Mouse (Mus musculus): ENCODE results near the gene Gm49776. TPM values are rescaled to one million over a fixed set of nuclear protein-coding genes. Genes with fewer than 3 reads are reported as not detected.

Gene Gm49776
- polyA plus RNA-seq, 1 experiment from 2014 or later: not detected

DNA sequence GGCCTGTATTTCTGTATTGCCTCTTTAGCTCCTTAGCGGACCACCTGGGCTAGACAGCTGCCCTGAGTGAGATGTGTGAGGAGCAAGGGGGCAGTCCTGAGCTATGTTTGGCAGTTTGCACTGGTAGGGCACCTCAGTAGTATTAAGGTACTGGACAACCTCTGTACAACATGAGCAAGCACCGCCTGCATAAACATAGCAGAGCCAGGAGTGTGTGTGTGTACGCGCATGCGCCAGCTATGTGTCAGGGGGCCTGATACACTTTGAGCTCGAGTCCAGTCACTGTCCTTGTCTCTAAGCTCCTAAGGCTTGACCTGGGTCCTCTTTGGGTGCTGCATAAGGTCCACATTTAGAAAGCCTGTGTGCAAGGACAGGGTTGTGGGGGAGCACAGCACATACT is 27.5 kb downstream of the Gm49776 start:
- Histone ChIP-seq H3K36me3 (peaks cover 49% of the 10 kb centered on the region), H3K27ac (no peak overlapping the region), H3K4me1 (peaks cover 38% of the 10 kb centered on the region), H3K4me3 (no peak overlapping the region), H3K27me3 (ENCODE audit: low read depth, poor library complexity, severe bottlenecking) (no peaks in the 10 kb centered on the region), H3K9me3 (replicated peaks) (no peaks in the 10 kb centered on the region)
- DNase-seq (ENCODE audit: low spot score): no peak
- 90% methylated on average over 6 of the region's 6 CpGs for WGBS

DNA sequence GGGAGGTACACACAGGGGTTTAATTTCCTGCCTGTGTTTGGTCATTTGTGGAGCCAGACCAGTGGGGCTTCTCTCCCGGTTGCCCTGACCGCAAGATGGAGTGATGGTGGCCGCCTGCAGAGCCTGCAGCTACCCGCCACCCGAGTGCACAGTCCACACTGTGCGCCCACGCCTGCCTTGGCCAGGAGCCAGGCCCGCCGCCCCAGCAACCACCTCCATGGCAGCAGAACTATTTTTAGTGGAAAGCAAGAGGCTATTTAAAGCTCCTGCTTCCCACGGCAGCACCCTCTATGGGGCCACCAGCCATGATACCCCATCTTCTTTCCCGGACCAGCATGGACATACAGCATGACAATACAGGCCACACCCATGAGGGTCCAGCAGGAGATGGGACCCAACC is 28.5 kb downstream of the Gm49776 start:
- 95% methylated on average over 11 of the region's 11 CpGs for WGBS
- DNase-seq (ENCODE audit: low spot score): no peak
- H3K27ac ChIP-seq: no peak overlapping the region
- peaks cover 32% of the 10 kb centered on the region for H3K4me1 ChIP-seq
- H3K4me3 ChIP-seq: no peak overlapping the region
- no peaks in the 10 kb centered on the region for H3K27me3 ChIP-seq (ENCODE audit: low read depth, poor library complexity, severe bottlenecking)
- H3K9me3 ChIP-seq (replicated peaks): no peaks in the 10 kb centered on the region
- H3K36me3 ChIP-seq: peaks cover 59% of the 10 kb centered on the region

DNA sequence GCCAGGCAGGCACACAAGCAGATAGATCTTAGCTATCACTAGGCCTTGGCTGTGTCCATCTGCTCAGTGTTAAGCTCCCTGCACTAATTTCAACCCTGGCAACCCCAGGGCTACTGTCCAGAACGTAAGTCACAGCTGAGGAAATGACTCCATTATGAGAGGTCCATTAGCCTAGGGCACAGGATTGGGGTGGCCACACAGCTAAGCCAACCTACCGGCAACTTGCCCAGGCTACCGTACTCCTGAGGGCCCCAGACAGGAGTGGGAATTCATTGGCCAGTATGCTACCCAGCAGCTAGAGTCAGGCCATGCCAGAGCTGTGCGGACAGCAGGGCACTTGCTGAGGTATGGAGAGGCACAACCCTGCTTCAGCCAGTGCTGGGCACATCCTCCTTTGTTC is 29.3 kb downstream of the Gm49776 start:
- peaks cover 67% of the 10 kb centered on the region for H3K36me3 ChIP-seq
- WGBS: 90% methylated on average over 4 of the region's 4 CpGs

DNA sequence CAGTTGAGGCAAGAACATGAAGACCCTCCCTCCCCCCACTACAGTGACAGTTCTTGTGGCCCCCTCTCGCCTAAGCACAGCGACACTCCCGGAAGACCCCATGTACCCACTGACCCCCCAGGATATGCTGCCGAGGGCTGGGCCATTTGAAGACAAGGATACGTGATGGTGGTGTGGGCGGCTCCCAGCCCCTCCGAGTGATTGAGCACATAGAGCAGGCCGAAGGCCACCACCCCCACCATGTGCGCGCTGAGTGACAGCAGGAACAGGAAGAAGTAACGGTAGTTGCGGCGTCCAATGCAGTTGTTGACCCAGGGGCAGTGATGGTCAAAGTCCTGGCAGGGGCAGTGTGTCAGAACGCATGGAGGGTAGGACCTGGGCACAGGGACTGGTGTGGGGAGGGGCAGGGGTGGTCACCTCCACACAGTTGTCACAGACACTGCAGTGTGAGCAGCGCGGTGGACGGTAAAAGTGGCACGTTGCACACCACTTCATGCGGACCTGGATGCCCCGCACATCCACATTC is 30.2 kb downstream of the Gm49776 start:
- Histone ChIP-seq H3K36me3 (peaks cover 72% of the 10 kb centered on the region), H3K4me3 (peak overlapping the region; percentile 6; the same call in 1 of the 2 replicates), H3K9me3 (replicated peaks) (no peaks in the 10 kb centered on the region), H3K27me3 (ENCODE audit: low read depth, poor library complexity, severe bottlenecking) (no peaks in the 10 kb centered on the region), H3K27ac (no peak overlapping the region), H3K4me1 (peaks cover 15% of the 10 kb centered on the region)
- no peak for DNase-seq (ENCODE audit: low spot score)
- 95% methylated on average over 20 of the region's 20 CpGs for WGBS

More for the DNA sequence above, 29.3 kb downstream of the Gm49776 start:
- Histone ChIP-seq H3K4me3 (no peak overlapping the region), H3K4me1 (peaks cover 24% of the 10 kb centered on the region), H3K27me3 (ENCODE audit: low read depth, poor library complexity, severe bottlenecking) (no peaks in the 10 kb centered on the region), H3K9me3 (replicated peaks) (no peaks in the 10 kb centered on the region), H3K27ac (no peak overlapping the region)
- no peak for DNase-seq (ENCODE audit: low spot score)

DNA sequence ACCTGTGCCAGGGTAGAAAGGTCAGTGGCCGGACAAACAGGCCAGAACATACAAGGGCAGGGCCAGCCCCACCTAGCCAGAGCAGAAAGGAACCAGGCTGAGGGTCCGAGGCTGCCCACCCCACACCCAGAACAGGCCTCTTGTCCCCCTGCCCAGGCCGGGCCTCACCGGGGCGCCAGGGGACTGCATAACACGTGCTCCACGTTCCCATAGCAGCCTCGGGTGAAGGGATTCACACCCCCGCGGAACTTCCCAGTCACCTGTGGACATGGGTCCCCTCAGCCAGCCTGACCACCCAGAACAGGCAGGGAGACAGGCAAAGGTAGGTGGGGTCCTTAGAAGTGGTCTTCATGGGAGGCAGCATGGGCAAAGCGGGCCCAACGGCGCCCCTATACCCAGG is 30.9 kb downstream of the Gm49776 start:
- Histone ChIP-seq H3K27me3 (ENCODE audit: low read depth, poor library complexity, severe bottlenecking) (no peaks in the 10 kb centered on the region), H3K4me3 (no peak overlapping the region), H3K4me1 (peaks cover 15% of the 10 kb centered on the region), H3K36me3 (peaks cover 79% of the 10 kb centered on the region), H3K9me3 (replicated peaks) (no peaks in the 10 kb centered on the region), H3K27ac (no peak overlapping the region)
- WGBS: 93% methylated on average over 13 of the region's 13 CpGs
- DNase-seq (ENCODE audit: low spot score): no peak

DNA sequence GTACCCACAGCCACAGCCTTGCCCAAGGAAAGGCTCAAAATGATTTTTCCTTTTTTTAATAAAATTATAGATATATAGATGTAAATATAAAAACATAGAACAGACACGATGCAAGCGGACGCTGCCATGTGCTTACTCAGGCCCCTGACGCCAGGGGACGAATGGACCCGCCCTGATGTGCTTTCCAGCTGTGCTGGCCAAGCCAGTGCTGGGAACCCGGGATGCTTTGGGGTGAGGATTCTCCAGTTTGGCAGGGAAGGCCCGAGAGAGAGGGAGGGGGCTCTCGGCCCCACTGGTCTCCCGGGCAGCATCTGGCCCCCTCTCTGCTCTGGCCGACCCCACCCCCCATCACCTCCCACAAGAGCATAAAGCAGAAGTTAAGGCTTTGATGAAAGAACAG is 35.9 kb downstream of the Gm49776 start:
- peaks cover 38% of the 10 kb centered on the region for H3K4me1 ChIP-seq
- 82% methylated on average over 11 of the region's 11 CpGs for WGBS
- peaks cover 63% of the 10 kb centered on the region for H3K36me3 ChIP-seq
- H3K4me3 ChIP-seq: no peak overlapping the region
- H3K27ac ChIP-seq: no peak overlapping the region
- H3K27me3 ChIP-seq (ENCODE audit: low read depth, poor library complexity, severe bottlenecking): no peaks in the 10 kb centered on the region
- no peak for DNase-seq (ENCODE audit: low spot score)
- no peaks in the 10 kb centered on the region for H3K9me3 ChIP-seq (replicated peaks)

DNA sequence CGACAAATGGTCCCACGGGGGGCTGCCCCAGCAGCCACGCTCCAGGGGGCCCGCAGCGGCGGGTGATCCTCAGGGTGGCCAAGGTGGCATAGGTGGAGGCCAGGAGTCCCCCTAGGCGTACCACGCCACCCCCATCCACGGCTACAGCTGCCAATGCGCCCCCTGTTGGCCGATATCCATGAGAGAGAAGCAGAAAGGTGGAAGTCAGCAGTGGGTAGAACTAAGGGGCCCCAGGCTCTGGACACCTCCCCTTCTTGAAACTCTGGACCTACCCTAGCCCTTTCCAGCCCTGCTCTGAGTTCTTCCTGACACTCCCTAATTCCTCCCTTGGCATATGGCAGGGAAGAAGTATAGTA is 36.6 kb downstream of the Gm49776 start:
- Histone ChIP-seq H3K4me1 (peaks cover 38% of the 10 kb centered on the region), H3K27ac (no peak overlapping the region), H3K36me3 (peaks cover 57% of the 10 kb centered on the region), H3K4me3 (no peak overlapping the region), H3K9me3 (replicated peaks) (no peaks in the 10 kb centered on the region), H3K27me3 (ENCODE audit: low read depth, poor library complexity, severe bottlenecking) (no peaks in the 10 kb centered on the region)
- DNase-seq (ENCODE audit: low spot score): no peak
- 76% methylated on average over 11 of the region's 11 CpGs for WGBS

DNA sequence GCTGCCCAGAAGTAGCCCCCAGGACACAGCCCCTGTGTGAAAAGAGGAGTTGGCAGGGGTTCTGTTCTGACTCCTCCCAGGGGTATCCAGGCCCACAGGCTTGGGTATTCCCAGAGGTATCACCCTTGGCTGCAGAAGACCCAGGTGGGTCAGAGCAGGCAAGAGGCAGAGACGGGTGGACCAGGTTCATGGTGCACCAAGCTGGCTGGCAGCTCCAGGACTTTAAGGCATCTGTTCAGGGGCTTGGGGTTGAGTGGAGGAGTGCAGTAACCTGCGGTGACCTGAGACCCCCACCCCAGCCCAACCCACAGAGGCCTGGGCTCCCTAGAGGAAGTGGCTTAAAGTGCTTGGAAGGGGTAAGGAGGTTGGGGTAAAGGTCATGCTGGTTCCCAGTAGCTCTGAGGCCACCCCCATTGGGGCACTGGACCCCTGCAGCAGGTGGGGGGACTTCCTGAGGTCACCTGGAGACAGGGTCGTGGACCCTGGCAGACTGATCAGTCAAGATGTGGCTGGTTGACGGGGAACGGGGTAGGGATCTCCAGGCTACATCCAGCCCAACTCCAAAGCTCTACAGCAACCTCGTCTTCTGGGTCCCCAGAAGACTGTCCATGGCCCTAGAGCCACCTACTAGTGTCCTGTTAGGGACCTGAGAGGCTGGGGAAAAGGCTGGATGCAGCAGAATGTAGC is 37.1 kb downstream of the Gm49776 start:
- Histone ChIP-seq H3K4me1 (peaks cover 38% of the 10 kb centered on the region), H3K36me3 (peaks cover 51% of the 10 kb centered on the region), H3K27ac (no peak overlapping the region; the same call in 1 of the 2 replicates), H3K27me3 (ENCODE audit: low read depth, poor library complexity, severe bottlenecking) (no peaks in the 10 kb centered on the region), H3K4me3 (no peak overlapping the region), H3K9me3 (replicated peaks) (no peaks in the 10 kb centered on the region)
- 84% methylated on average over 6 of the region's 6 CpGs for WGBS
- no peak for DNase-seq (ENCODE audit: low spot score)

DNA sequence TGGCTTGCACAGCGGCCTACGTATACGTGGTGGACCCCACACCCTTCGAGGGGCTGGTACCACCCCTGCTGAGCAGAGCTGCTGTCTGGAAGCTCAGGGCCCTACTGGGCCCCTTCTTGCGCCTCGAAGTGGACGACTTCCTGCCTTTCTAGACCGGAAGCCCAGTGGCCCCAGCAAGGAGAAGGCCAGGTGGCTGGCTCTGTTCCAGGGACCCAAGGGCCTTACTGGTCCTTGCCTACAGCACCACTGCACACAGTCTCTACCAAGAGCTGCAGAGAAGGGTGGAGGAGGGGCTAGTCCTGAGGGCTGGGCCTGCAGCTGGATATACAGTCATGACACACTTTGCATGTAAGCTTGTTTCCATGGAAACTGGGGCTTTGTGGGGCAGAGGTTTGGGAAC is 38.1 kb downstream of the Gm49776 start:
- no peak for DNase-seq (ENCODE audit: low spot score)
- 73% methylated on average over 8 of the region's 8 CpGs for WGBS
- H3K27me3 ChIP-seq (ENCODE audit: low read depth, poor library complexity, severe bottlenecking): no peaks in the 10 kb centered on the region
- H3K36me3 ChIP-seq: peaks cover 41% of the 10 kb centered on the region
- 0 out of 2 replicates have a peak overlapping the region, but pooled peaks have one; percentile 11 for H3K4me3 ChIP-seq
- H3K9me3 ChIP-seq (replicated peaks): no peaks in the 10 kb centered on the region
- peak overlapping the region; percentile 81 for H3K27ac ChIP-seq
- peaks cover 38% of the 10 kb centered on the region for H3K4me1 ChIP-seq

DNA sequence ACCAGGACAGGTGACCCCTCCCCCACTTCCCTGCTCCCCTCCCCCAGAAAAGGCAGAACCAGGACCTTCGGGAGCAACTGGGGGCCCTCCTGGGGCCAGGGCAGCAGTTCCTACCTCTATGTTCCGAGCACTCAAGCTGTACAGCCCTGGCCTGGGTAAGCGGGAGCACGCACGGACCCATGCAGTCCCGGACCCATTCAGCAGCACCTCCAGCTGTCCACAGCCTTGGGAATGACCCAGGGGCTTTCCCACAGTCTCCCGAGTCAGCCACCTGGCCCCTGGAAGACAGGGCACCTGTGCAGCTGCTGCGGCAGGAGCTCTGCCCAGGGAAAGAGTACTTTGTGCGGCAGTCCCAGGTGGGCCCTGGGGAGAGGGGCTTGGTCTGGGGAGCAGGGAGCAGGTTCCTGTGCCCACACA is 39.5 kb downstream of the Gm49776 start:
- 83% methylated on average over 9 of the region's 9 CpGs for WGBS
- no peaks in the 10 kb centered on the region for H3K27me3 ChIP-seq (ENCODE audit: low read depth, poor library complexity, severe bottlenecking)
- no peak for DNase-seq (ENCODE audit: low spot score)
- H3K4me1 ChIP-seq: peaks cover 51% of the 10 kb centered on the region
- peaks cover 27% of the 10 kb centered on the region for H3K36me3 ChIP-seq
- peak overlapping the region; percentile 81 for H3K27ac ChIP-seq
- H3K4me3 ChIP-seq: no peak overlapping the region
- H3K9me3 ChIP-seq (replicated peaks): no peaks in the 10 kb centered on the region

DNA sequence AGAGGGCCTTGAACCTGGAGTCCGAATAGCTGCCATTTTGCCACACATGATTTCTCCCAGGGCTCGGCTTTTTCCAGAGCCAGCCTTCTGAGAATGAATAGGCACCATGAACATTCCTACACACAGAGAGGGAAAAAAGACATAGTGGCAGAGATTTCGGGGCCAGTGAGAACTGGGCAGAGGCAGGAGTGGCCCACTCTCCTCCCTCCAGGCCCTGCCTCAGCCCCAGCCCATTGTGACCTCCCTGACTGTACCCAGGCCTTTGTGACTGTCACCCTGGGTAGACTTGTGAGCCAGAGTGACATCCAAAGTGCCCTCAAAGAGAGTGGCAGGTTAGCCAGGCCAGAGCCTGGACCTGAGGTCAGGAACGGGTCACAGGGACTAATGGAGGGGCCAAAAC is 40.5 kb downstream of the Gm49776 start, which contains the start of gene Ccdc188:
Gene Ccdc188, plus strand, starts transcription at position 301 of the 400 bp plus-strand sequence.
- Histone ChIP-seq H3K9me3 (replicated peaks) (no peaks in the 10 kb centered on the region), H3K36me3 (peaks cover 17% of the 10 kb centered on the region), H3K4me1 (peaks cover 60% of the 10 kb centered on the region), H3K27ac (peak within 1 kb of the TSS; percentile 59), H3K27me3 (ENCODE audit: low read depth, poor library complexity, severe bottlenecking) (no peaks in the 10 kb centered on the region), H3K4me3 (no peak within 1 kb of the TSS)
- 86% methylated on average over 4 of the region's 4 CpGs for WGBS
- DNase-seq (ENCODE audit: low spot score): no peak

DNA sequence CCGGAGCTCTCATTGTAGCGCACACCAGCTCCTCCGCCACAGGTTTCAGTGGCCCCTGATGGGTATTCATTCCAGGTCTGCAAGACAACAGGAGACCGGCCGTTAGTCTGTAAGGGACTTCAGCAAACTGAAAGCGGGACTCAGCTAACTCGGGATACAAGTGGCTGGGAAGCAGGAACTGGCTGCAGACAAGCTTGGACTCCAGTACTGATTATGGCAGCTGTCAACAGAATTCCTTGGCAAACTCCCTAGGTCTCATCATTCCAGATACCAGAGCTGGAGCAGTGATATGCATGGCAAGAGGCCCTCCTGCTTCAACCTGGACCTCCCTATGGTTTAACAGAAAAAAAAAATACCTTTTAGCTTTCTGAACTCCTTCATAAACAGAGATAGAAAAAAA is 43.3 kb downstream of the Gm49776 start:
- Histone ChIP-seq H3K4me3 (no peak overlapping the region), H3K27me3 (ENCODE audit: low read depth, poor library complexity, severe bottlenecking) (peaks cover 14% of the 10 kb centered on the region), H3K36me3 (no peaks in the 10 kb centered on the region), H3K9me3 (replicated peaks) (no peaks in the 10 kb centered on the region), H3K27ac (peak overlapping the region; percentile 56; the same call in 1 of the 2 replicates), H3K4me1 (peaks cover 49% of the 10 kb centered on the region)
- 86% methylated on average over 7 of the region's 7 CpGs for WGBS
- DNase-seq (ENCODE audit: low spot score): no peak

DNA sequence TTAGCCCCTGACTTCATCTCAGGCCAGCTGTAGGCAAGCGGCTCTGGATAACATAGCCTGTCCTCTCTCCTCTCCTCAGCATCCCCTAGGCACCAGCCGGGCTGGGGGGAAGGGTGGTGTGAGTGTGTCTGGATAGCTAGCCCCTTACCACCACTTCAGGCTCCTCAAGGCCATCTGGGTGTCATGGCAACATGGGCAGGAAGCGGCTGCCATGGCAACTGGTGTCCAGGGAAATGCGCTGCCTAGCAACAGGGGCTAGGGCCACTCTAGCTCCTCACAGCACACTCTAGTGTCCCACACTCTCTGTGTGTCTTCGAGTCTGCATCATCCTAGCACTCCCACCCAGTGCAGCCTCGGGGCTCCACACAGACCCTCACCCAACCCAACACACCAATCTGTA is 44.4 kb downstream of the Gm49776 start:
- Histone ChIP-seq H3K36me3 (no peaks in the 10 kb centered on the region), H3K27me3 (ENCODE audit: low read depth, poor library complexity, severe bottlenecking) (peaks cover 25% of the 10 kb centered on the region), H3K9me3 (replicated peaks) (no peaks in the 10 kb centered on the region), H3K4me1 (peaks cover 37% of the 10 kb centered on the region), H3K27ac (peak overlapping the region; percentile 56; the same call in 1 of the 2 replicates), H3K4me3 (0 out of 2 replicates have a peak overlapping the region, but pooled peaks have one; percentile 16)
- WGBS: 57% methylated on average over 6 of the region's 6 CpGs
- peak; percentile 83 for DNase-seq (ENCODE audit: low spot score)

Data from limb, embryonic 10.5 days (tissue).